Mouse (Mus musculus): ENCODE results near the gene Kcnmb3. TPM values are rescaled to one million over a fixed set of nuclear protein-coding genes. Genes with fewer than 3 reads are reported as not detected.
A peak's percentile ranks its signal among the peaks of the same experiment; 100 is the strongest.
"Not testable (repeated sequence)": the region's sequence is repeated elsewhere in the genome, so short reads cannot be mapped to it uniquely, and the experiment has no call there.

Gene Kcnmb3
- polyA plus RNA-seq, 1 experiment from 2014 or later = 0.10 TPM

GRCm38 (mm10) chr3:32454329-32455021 lies 37.6 kb downstream of the Kcnmb3 start:
- Histone ChIP-seq H3K27me3 (replicated peaks) (no peaks in the 10 kb centered on the region), H3K36me3 (peaks cover 21% of the 10 kb centered on the region), H3K9ac (no peak overlapping the region), H3K4me1 (no peaks in the 10 kb centered on the region), H3K27ac (no peak overlapping the region), H3K9me3 (no peaks in the 10 kb centered on the region), H3K4me3 (replicated peaks) (no peak overlapping the region), H3K4me2 (no peak overlapping the region)
- 75% methylated on average over 11 of the region's 11 CpGs for WGBS
- ATAC-seq (ENCODE audit: insufficient read depth, low FRiP score, low read depth) = no peak

DNA sequence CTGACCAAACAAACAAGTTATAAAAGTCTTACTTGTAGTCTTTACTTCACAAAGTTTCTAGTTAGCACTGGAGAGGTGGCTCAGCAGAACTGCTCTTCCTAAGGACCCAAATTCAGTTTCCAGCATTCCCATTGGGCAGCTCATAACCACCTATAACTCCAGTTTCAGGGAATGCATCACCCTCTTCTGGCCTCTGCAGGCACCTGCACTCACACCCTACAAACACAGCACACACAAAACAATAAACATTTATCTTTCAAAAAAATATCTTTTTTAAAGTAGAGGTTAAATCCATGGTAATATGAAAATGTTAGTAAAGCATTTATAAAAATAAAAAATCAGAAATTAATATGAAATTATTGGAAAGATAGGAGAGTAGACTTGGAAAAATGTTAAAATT lies 50.3 kb downstream of the Kcnmb3 start:
- Histone ChIP-seq H3K4me1 (no peaks in the 10 kb centered on the region), H3K9me3 (no peaks in the 10 kb centered on the region), H3K4me2 (no peak overlapping the region), H3K9ac (no peak overlapping the region), H3K27ac (no peak overlapping the region), H3K27me3 (replicated peaks) (no peaks in the 10 kb centered on the region), H3K4me3 (replicated peaks) (no peak overlapping the region), H3K36me3 (peaks cover 35% of the 10 kb centered on the region)
- no peak for ATAC-seq (ENCODE audit: insufficient read depth, low FRiP score, low read depth)

- H3K27me3 ChIP-seq (replicated peaks) = no peaks in the 10 kb centered on the region
- no peaks in the 10 kb centered on the region for H3K9me3 ChIP-seq
- no peaks in the 10 kb centered on the region for H3K4me1 ChIP-seq
- H3K9ac ChIP-seq = no peak overlapping the region
- no peak overlapping the region for H3K27ac ChIP-seq
- H3K4me3 ChIP-seq (replicated peaks) = no peak overlapping the region
- H3K4me2 ChIP-seq = no peak overlapping the region
- no peak for ATAC-seq (ENCODE audit: insufficient read depth, low FRiP score, low read depth)
- WGBS = 85% methylated on average over 4 of the region's 4 CpGs
- peaks cover 25% of the 10 kb centered on the region for H3K36me3 ChIP-seq
Measured at GRCm38 (mm10) chr3:32438716-32439115, 53.3 kb downstream of the Kcnmb3 start.

DNA sequence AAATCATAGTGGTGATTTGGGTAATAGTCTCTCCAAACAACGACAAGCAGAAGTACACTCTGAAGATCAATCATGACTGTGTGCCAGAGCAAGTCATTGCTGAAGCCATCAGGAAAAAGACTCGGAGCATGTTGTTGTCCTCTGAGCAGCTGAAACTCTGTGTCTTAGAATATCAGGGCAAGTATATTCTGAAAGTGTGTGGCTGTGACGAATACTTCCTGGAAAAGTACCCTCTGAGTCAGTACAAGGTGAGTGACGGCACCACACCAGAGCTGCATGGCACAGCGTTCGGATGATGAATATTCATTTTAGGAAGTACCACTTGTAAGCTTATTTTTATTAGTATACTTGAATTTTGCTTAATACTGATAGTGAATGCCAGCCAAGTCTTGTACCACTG lies 54.2 kb downstream of the Kcnmb3 start:
- Histone ChIP-seq H3K4me3 (replicated peaks) (no peak overlapping the region), H3K9ac (no peak overlapping the region), H3K36me3 (peaks cover 25% of the 10 kb centered on the region), H3K4me1 (no peaks in the 10 kb centered on the region), H3K4me2 (no peak overlapping the region), H3K27ac (no peak overlapping the region), H3K27me3 (replicated peaks) (no peaks in the 10 kb centered on the region), H3K9me3 (no peaks in the 10 kb centered on the region)
- 90% methylated on average over 6 of the region's 6 CpGs for WGBS
- no peak for ATAC-seq (ENCODE audit: insufficient read depth, low FRiP score, low read depth)

- Histone ChIP-seq H3K36me3 (peaks cover 25% of the 10 kb centered on the region), H3K27ac (no peak overlapping the region), H3K9me3 (no peaks in the 10 kb centered on the region), H3K4me2 (no peak overlapping the region), H3K4me3 (replicated peaks) (no peak overlapping the region), H3K4me1 (no peaks in the 10 kb centered on the region), H3K9ac (no peak overlapping the region), H3K27me3 (replicated peaks) (no peaks in the 10 kb centered on the region)
- no peak for ATAC-seq (ENCODE audit: insufficient read depth, low FRiP score, low read depth)
- 94% methylated on average over 6 of the region's 6 CpGs for WGBS
Measured at GRCm38 (mm10) chr3:32437297-32437696, 54.7 kb downstream of the Kcnmb3 start.

DNA sequence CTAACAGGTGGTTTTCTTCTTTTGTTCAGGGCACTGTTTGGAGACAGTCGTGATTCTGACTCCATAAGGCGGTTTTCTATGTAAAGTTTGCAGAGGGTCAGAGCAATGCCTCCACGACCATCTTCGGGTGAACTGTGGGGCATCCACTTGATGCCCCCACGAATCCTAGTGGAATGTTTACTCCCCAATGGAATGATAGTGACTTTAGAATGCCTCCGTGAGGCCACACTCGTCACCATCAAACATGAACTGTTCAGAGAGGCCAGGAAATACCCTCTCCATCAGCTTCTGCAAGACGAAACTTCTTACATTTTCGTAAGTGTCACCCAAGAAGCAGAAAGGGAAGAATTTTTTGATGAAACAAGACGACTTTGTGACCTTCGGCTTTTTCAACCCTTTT lies 55.9 kb downstream of the Kcnmb3 start:
- no peak for ATAC-seq (ENCODE audit: insufficient read depth, low FRiP score, low read depth)
- Histone ChIP-seq H3K36me3 (peaks cover 18% of the 10 kb centered on the region), H3K4me3 (replicated peaks) (no peak overlapping the region), H3K9ac (no peak overlapping the region), H3K27me3 (replicated peaks) (no peaks in the 10 kb centered on the region), H3K9me3 (no peaks in the 10 kb centered on the region), H3K4me2 (no peak overlapping the region), H3K27ac (no peak overlapping the region), H3K4me1 (no peaks in the 10 kb centered on the region)
- WGBS = 70% methylated on average over 11 of the region's 11 CpGs

DNA sequence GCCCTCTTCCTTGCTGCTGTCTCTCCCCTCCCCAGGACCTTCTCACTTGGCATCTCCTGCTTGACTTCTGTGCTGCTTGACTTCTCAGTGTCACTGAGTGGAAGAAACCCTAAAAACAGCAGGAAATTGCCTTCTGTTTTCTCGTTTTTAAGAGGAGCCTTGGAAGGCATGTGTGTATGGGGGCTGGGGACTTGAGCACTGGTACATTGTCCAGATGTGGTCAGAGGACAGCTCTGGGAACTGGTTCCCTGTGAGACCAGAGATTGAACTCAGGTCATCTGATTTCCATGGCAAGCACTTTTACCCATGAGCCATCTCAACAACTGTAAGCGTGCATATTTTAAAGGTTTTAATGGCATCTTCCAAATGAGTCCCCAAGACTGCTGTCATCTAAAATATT lies 58.0 kb downstream of the Kcnmb3 start:
- H3K27ac ChIP-seq = no peak overlapping the region
- WGBS = 70% methylated on average over 2 of the region's 2 CpGs
- ATAC-seq (ENCODE audit: insufficient read depth, low FRiP score, low read depth) = no peak
- no peaks in the 10 kb centered on the region for H3K4me1 ChIP-seq
- peaks cover 6% of the 10 kb centered on the region for H3K36me3 ChIP-seq
- no peak overlapping the region for H3K4me3 ChIP-seq (replicated peaks)
- no peak overlapping the region for H3K9ac ChIP-seq
- no peaks in the 10 kb centered on the region for H3K9me3 ChIP-seq
- H3K4me2 ChIP-seq = no peak overlapping the region
- H3K27me3 ChIP-seq (replicated peaks) = no peaks in the 10 kb centered on the region

GRCm38 (mm10) chr3:32430394-32430793 lies 61.6 kb downstream of the Kcnmb3 start:
- Histone ChIP-seq H3K4me1 (no peaks in the 10 kb centered on the region), H3K36me3 (no peaks in the 10 kb centered on the region; the same call in 1 of the 2 replicates)
- ATAC-seq (ENCODE audit: insufficient read depth, low FRiP score, low read depth) = no peak

GRCm38 (mm10) chr3:32429351-32429750 lies 62.7 kb downstream of the Kcnmb3 start:
- not testable (repeated sequence) for H3K4me2 ChIP-seq; H3K9me3 ChIP-seq; H3K4me3 ChIP-seq (replicated peaks); H3K4me1 ChIP-seq; ATAC-seq (ENCODE audit: insufficient read depth, low FRiP score, low read depth); H3K27me3 ChIP-seq (replicated peaks); H3K36me3 ChIP-seq; H3K9ac ChIP-seq
- peak overlapping the region; percentile 11; the same call in 1 of the 2 replicates for H3K27ac ChIP-seq

More at GRCm38 (mm10) chr3:32430394-32430793, 61.6 kb downstream of the Kcnmb3 start:
- 70% methylated on average over 2 of the region's 2 CpGs for WGBS
- Histone ChIP-seq H3K27ac (no peak overlapping the region), H3K4me2 (no peak overlapping the region), H3K27me3 (replicated peaks) (no peaks in the 10 kb centered on the region), H3K9me3 (no peaks in the 10 kb centered on the region), H3K9ac (no peak overlapping the region), H3K4me3 (replicated peaks) (no peak overlapping the region)

- Histone ChIP-seq H3K27me3 (replicated peaks) (no peaks in the 10 kb centered on the region), H3K9me3 (no peaks in the 10 kb centered on the region), H3K9ac (no peak overlapping the region), H3K4me2 (no peak overlapping the region), H3K27ac (peak overlapping the region; percentile 11; the same call in 1 of the 2 replicates), H3K4me3 (replicated peaks) (no peak overlapping the region), H3K36me3 (no peaks in the 10 kb centered on the region; the same call in 1 of the 2 replicates), H3K4me1 (no peaks in the 10 kb centered on the region)
- no peak for ATAC-seq (ENCODE audit: insufficient read depth, low FRiP score, low read depth)
- 42% methylated on average over 4 of the region's 4 CpGs for WGBS
Measured at GRCm38 (mm10) chr3:32428921-32429320, 63.1 kb downstream of the Kcnmb3 start.

GRCm38 (mm10) chr3:32428361-32428760 lies 63.7 kb downstream of the Kcnmb3 start:
- Histone ChIP-seq H3K9me3 (no peaks in the 10 kb centered on the region), H3K9ac (no peak overlapping the region), H3K4me1 (no peaks in the 10 kb centered on the region), H3K27me3 (replicated peaks) (no peaks in the 10 kb centered on the region), H3K4me3 (replicated peaks) (no peak overlapping the region), H3K27ac (no peak overlapping the region), H3K4me2 (no peak overlapping the region), H3K36me3 (no peaks in the 10 kb centered on the region)
- ATAC-seq (ENCODE audit: insufficient read depth, low FRiP score, low read depth) = no peak
- WGBS = 81% methylated on average over 3 of the region's 3 CpGs

DNA sequence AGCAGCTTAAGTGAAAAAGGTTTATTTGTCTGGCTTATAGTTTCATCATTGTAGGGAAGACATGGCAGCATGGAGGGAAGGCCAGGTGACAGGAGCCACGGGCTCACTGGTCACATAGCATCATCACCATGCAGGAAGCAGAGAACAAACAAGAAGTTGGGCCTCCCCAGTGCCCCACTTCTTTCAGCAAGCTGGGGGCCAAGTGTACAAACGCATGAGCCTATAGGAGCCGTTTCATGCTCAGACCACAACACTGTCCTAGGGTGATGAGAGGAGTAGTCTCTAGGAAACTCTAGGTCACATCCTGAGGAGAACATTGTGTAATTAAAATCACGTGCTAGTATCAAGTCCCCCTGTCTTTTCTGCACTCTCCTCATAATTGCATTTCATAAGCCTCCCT lies 64.3 kb downstream of the Kcnmb3 start:
- no peak for ATAC-seq (ENCODE audit: insufficient read depth, low FRiP score, low read depth)
- no peaks in the 10 kb centered on the region for H3K4me1 ChIP-seq

More for the DNA sequence above, 64.3 kb downstream of the Kcnmb3 start:
- Histone ChIP-seq H3K4me3 (replicated peaks) (no peak overlapping the region), H3K9ac (no peak overlapping the region), H3K36me3 (no peaks in the 10 kb centered on the region), H3K27ac (no peak overlapping the region), H3K9me3 (no peaks in the 10 kb centered on the region), H3K4me2 (no peak overlapping the region), H3K27me3 (replicated peaks) (no peaks in the 10 kb centered on the region)
- 64% methylated on average over 4 of the region's 4 CpGs for WGBS

Measured in stomach, embryonic 15.5 days (tissue).